21 mouse cellular contexts compared by ENCODE assay signal in the genomic region with DNA sequence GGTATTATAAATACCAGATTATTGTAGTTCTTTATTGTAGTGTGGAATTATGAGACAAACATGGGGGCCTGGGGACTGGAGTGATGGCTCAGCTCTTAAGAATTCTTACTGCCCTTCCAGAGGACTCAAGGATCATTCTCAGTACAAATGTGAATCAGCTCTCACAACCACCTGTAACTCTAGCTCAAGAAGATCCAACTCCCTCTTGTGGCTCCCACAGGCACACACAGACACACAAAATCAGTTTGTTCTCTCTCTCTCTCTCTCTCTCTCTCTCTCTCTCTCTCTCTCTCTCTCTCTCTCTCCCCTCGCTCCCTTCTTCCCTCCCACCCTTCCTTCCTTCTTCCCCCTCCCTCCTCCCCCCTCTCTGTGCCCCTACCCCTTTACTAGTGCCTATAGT.
DNase-seq lines count a peak whose midpoint lies in the region; TF ChIP-seq lines count a peak whose summit lies in the region.
"Had no signal": no experiment of that assay in that cellular context is flagged by ENCODE, and none has a peak within 500 bp of the region (broad histone marks: within the 10 kb centered on the region; RNA-seq: fewer than 3 reads in every experiment).

No protein-coding gene starts in this region.

- H3K4me2 ChIP-seq in CH12.LX (ENCODE audit: insufficient read depth, low read depth, poor library complexity, severe bottlenecking) = no peak overlapping the region
- H3K4me2 ChIP-seq: heart, embryonic 15.5 days; liver, embryonic 15.5 days; midbrain, embryonic 13.5 days; neural tube, embryonic 15.5 days; stomach, embryonic 15.5 days had no signal

- H3K4me3 ChIP-seq in layer of hippocampus, adult 2 months = no peak overlapping the region
- H3K4me3 ChIP-seq in CH12.LX (replicated peaks in 1 of 3; ENCODE audit: low read depth in 2 of 3, low read length in 2 of 3, poor library complexity in 1 of 3) = no peak overlapping the region
- no peak overlapping the region for H3K4me3 ChIP-seq in cortical plate, adult 2 months (ENCODE audit: insufficient read depth, low read length)
- H3K4me3 ChIP-seq: erythroblast, embryonic 14.5 days; heart, adult 2 months; heart, embryonic 15.5 days; hindbrain, embryonic 10.5 days; liver, embryonic 15.5 days; midbrain, embryonic 13.5 days; myocyte; neural tube, embryonic 15.5 days; stomach, embryonic 15.5 days had no signal

- TF ChIP-seq RAD21 in CH12.LX (IDR thresholded peaks at IDR 0.05; ENCODE audit: low read depth, low read length) = peak; percentile 25

- H3K79me2 ChIP-seq in CH12.LX (replicated peaks; ENCODE audit: control insufficient read depth, extremely low read depth, insufficient read depth, poor library complexity, severe bottlenecking) = no peaks in the 10 kb centered on the region

- no peak for TF ChIP-seq POLR2A in CH12.LX (IDR thresholded peaks at IDR 0.05; ENCODE audit: low read depth, low read length)
- TF ChIP-seq POLR2A in cortical plate, adult 2 months (IDR thresholded peaks at IDR 0.05; ENCODE audit: extremely low read depth, insufficient read depth, low read length) = no peak

- in situ Hi-C loops in CH12.LX (cut with MboI; ENCODE audit: low pct_ligation_motif_present, low pct_unique_long_range_greater_than_20kb, low sequenced_read_pairs) = no loop called here

- dilution Hi-C loops in CH12.LX (cut with MboI; ENCODE audit: extremely low pct_ligation_motif_present, extremely low pct_unique_long_range_greater_than_20kb, low sequenced_read_pairs) = no loop called here

- no peaks in the 10 kb centered on the region for H3K9me3 ChIP-seq in CH12.LX (replicated peaks; ENCODE audit: low read length)
- H3K9me3 ChIP-seq: heart, embryonic 15.5 days; liver, embryonic 15.5 days; neural tube, embryonic 15.5 days; stomach, embryonic 15.5 days had no signal

- H3K27me3 ChIP-seq in CH12.LX (replicated peaks) = no peaks in the 10 kb centered on the region
- H3K27me3 ChIP-seq: heart, embryonic 15.5 days; liver, embryonic 15.5 days; midbrain, embryonic 13.5 days; neural tube, embryonic 15.5 days; stomach, embryonic 15.5 days had no signal

- H3K9ac ChIP-seq in CH12.LX (ENCODE audit: insufficient read depth, low read depth) = no peak overlapping the region
- H3K9ac ChIP-seq: heart, embryonic 15.5 days; liver, embryonic 15.5 days; midbrain, embryonic 13.5 days; neural tube, embryonic 15.5 days; stomach, embryonic 15.5 days had no signal

- DNase-seq in layer of hippocampus, adult 2 months (ENCODE audit: low spot score in 2 of 2) = no peak
- DNase-seq in layer of hippocampus, adult 18-20 months (ENCODE audit: low spot score in 2 of 2) = no peak
- peak; percentile 6 for DNase-seq in 3T3-L1 (ENCODE audit: low read depth, low spot score)
- peak; percentile 25 for DNase-seq in CH12.LX (ENCODE audit: extremely low read depth)
- no peak for DNase-seq in B cell, adult 2 months
- DNase-seq in gastrocnemius, adult 8-10 months (ENCODE audit: low spot score in 2 of 2) = no peak
- no peak for DNase-seq in adrenal gland, adult 2 months
- DNase-seq: cerebellum, adult 11-12 months; gastrocnemius, postnatal 14 days; heart, adult 2 months; lung, postnatal 4 days; retina, postnatal 1 day had no signal

- peaks cover 0 to 5% of the 10 kb centered on the region in 2 experiments; a peak in 1 of 4 replicates for H3K4me1 ChIP-seq in CH12.LX (ENCODE audit: control insufficient read depth in 1 of 2, insufficient read depth in 2 of 2)
- H3K4me1 ChIP-seq in cortical plate, adult 2 months (ENCODE audit: control insufficient read depth, insufficient read depth, low read length) = no peaks in the 10 kb centered on the region
- H3K4me1 ChIP-seq: heart, embryonic 15.5 days; liver, embryonic 15.5 days; midbrain, embryonic 13.5 days; neural tube, embryonic 15.5 days; stomach, embryonic 15.5 days had no signal

- H3K36me3 ChIP-seq in CH12.LX (replicated peaks in 1 of 2; ENCODE audit: control insufficient read depth in 1 of 2, insufficient read depth in 1 of 2, low read length in 1 of 2) = peaks cover 34 to 70% of the 10 kb centered on the region in 2 experiments
- H3K36me3 ChIP-seq: heart, embryonic 15.5 days; hindbrain, embryonic 10.5 days; midbrain, embryonic 13.5 days; neural tube, embryonic 15.5 days; stomach, embryonic 15.5 days had no signal

- no peak overlapping the region for H3K27ac ChIP-seq in layer of hippocampus, adult 2 months
- H3K27ac ChIP-seq in CH12.LX (ENCODE audit: insufficient read depth, low read depth) = no peak overlapping the region
- no peak overlapping the region for H3K27ac ChIP-seq in cortical plate, adult 2 months (ENCODE audit: insufficient read depth, low read length)
- H3K27ac ChIP-seq: heart, adult 2 months; heart, embryonic 15.5 days; hindbrain, embryonic 10.5 days; liver, embryonic 15.5 days; midbrain, embryonic 13.5 days; neural tube, embryonic 15.5 days; stomach, embryonic 15.5 days had no signal

- peak; percentile 53 for TF ChIP-seq CTCF in layer of hippocampus, adult 2 months (conservative IDR thresholded peaks at IDR 0.05)
- TF ChIP-seq CTCF in CH12.LX (conservative IDR thresholded peaks at IDR 0.05 in 1 of 2, IDR thresholded peaks at IDR 0.05 in 1 of 2; ENCODE audit: low read depth in 2 of 2, low read length in 2 of 2) = peak in 1 of 2 experiments; percentile 58; a peak in 2 of 4 replicates
- peak; percentile 19; the same call in 1 of the 2 replicates for TF ChIP-seq CTCF in cortical plate, adult 2 months (IDR thresholded peaks at IDR 0.05; ENCODE audit: extremely low read depth, insufficient read depth, low read length)

- TF ChIP-seq EP300 in CH12.LX (IDR thresholded peaks at IDR 0.05; ENCODE audit: low read length) = no peak

TF ChIP-seq in CH12.LX, 34 proteins besides CTCF, POLR2A, EP300 and RAD21:
- TF ChIP-seq SIN3A (IDR thresholded peaks at IDR 0.05; ENCODE audit: low read length) (no peak), SMC3 (IDR thresholded peaks at IDR 0.05; ENCODE audit: low read depth, low read length) (peak; percentile 58)

Comparison
In these comparisons a context has a peak if more than half of its experiments do, and no peak if none do; other contexts are left out.
1. DNase-seq: peak in 3T3-L1 (single experiment) and CH12.LX (single experiment); none in layer of hippocampus, adult 2 months (0 of 2), layer of hippocampus, adult 18-20 months (0 of 2), B cell, adult 2 months (0 of 2), gastrocnemius, adult 8-10 months (0 of 2) and adrenal gland, adult 2 months (single experiment).